Mouse (Mus musculus) layer of hippocampus, adult 2 months (tissue): Measurements from ENCODE around the gene Bglap3. TPM values are rescaled to one million over a fixed set of nuclear protein-coding genes. Genes with fewer than 3 reads are reported as not detected.
"Not testable (repeated sequence)": the region's sequence is repeated elsewhere in the genome, so short reads cannot be mapped to it uniquely, and the experiment has no call there.

Experiments used
- DNase-seq, 2 experiments: peaks; one replicate each; pipeline ENCODE4 v3.0.0; 2022; ENCODE audit warnings: low spot score in 2 of 2
- H3K27ac ChIP-seq: fragments of 200-600 bp; 2 replicates; pipeline ENCODE4 v1.8.1; 2022
- H3K4me3 ChIP-seq: fragments of 200-600 bp; 2 replicates; pipeline ENCODE4 v1.8.1; 2022; ENCODE audit warnings: mild to moderate bottlenecking
- CTCF ChIP-seq: fragments of 200-600 bp; conservative IDR thresholded peaks from 2 replicates; pipeline ENCODE4 v1.8.1; 2022; ENCODE audit warnings: antibody characterized with exemption, mild to moderate bottlenecking, moderate library complexity
- total RNA-seq, 2 experiments: library from RNA; stranded (reverse); gene quantifications; 2 replicates each; pipeline ENCODE4 v1.2.3; 2021

Bglap3 gene
- total RNA-seq, 2 experiments from 2014 or later: 0.36 TPM; not detected in 1

GRCm38 (mm10) chr3:88403522-88404230, 31.1 kb upstream of the Bglap3 start:
- Histone ChIP-seq H3K27ac (no peak overlapping the region), H3K4me3 (no peak overlapping the region)
- DNase-seq: no peak
- TF ChIP-seq CTCF: no peak

- DNase-seq: no peak
Measured at GRCm38 (mm10) chr3:88398666-88399065, 26.1 kb upstream of the Bglap3 start.

GRCm38 (mm10) chr3:88395742-88396141, 23.2 kb upstream of the Bglap3 start:
- no peak overlapping the region for H3K27ac ChIP-seq
- no peak overlapping the region for H3K4me3 ChIP-seq
- no peak for TF ChIP-seq CTCF
- no peak for DNase-seq

More at GRCm38 (mm10) chr3:88398666-88399065, 26.1 kb upstream of the Bglap3 start:
- TF ChIP-seq CTCF: no peak
- Histone ChIP-seq H3K4me3 (no peak overlapping the region), H3K27ac (no peak overlapping the region)

- TF ChIP-seq CTCF: no peak
Measured at GRCm38 (mm10) chr3:88395288-88395687, 22.7 kb upstream of the Bglap3 start.

GRCm38 (mm10) chr3:88393776-88394375, 21.3 kb upstream of the Bglap3 start:
- no peak for TF ChIP-seq CTCF
- Histone ChIP-seq H3K27ac (no peak overlapping the region), H3K4me3 (no peak overlapping the region)
- DNase-seq: no peak

More at GRCm38 (mm10) chr3:88395288-88395687, 22.7 kb upstream of the Bglap3 start:
- DNase-seq: no peak
- no peak overlapping the region for H3K27ac ChIP-seq
- no peak overlapping the region for H3K4me3 ChIP-seq

- TF ChIP-seq CTCF: no peak
- Histone ChIP-seq H3K27ac (no peak within 1 kb of the TSS), H3K4me3 (no peak within 1 kb of the TSS)
- DNase-seq: no peak
Measured at GRCm38 (mm10) chr3:88384364-88384763, 11.8 kb upstream of the Bglap3 start, which contains the start of gene Bglap. TSS of gene Bglap (minus strand) at chr3:88384464.

- not testable (repeated sequence) for DNase-seq, H3K4me3 ChIP-seq, H3K27ac ChIP-seq
Measured at GRCm38 (mm10) chr3:88382383-88382782, 9.8 kb upstream of the Bglap3 start.

- DNase-seq, H3K27ac ChIP-seq, H3K4me3 ChIP-seq: not testable (repeated sequence)
Measured at GRCm38 (mm10) chr3:88381389-88382315, 9.1 kb upstream of the Bglap3 start.

- not testable (repeated sequence) for H3K27ac ChIP-seq, H3K4me3 ChIP-seq, DNase-seq
Measured at GRCm38 (mm10) chr3:88378599-88378998, 6.1 kb upstream of the Bglap3 start, which contains the start of gene Bglap2. TSS of gene Bglap2 (minus strand) at chr3:88378699.

- peak overlapping the region; percentile 53; the same call in 1 of the 2 replicates for H3K27ac ChIP-seq
- DNase-seq: not testable (repeated sequence)
- peak overlapping the region; percentile 18; the same call in 1 of the 2 replicates for H3K4me3 ChIP-seq
Measured at GRCm38 (mm10) chr3:88376644-88377043, 4.1 kb upstream of the Bglap3 start.

GRCm38 (mm10) chr3:88375750-88376626, 3.4 kb upstream of the Bglap3 start:
- DNase-seq: not testable (repeated sequence)
- Histone ChIP-seq H3K27ac (peak overlapping the region; percentile 53; the same call in 1 of the 2 replicates), H3K4me3 (peak overlapping the region; percentile 18; the same call in 1 of the 2 replicates)

- DNase-seq, H3K4me3 ChIP-seq: not testable (repeated sequence)
Measured at GRCm38 (mm10) chr3:88368511-88368910, 4.0 kb downstream of the Bglap3 start.

GRCm38 (mm10) chr3:88367517-88367916, 5.0 kb downstream of the Bglap3 start:
- DNase-seq, H3K4me3 ChIP-seq, H3K27ac ChIP-seq: not testable (repeated sequence)

More at GRCm38 (mm10) chr3:88368511-88368910, 4.0 kb downstream of the Bglap3 start:
- H3K27ac ChIP-seq: not testable (repeated sequence)

- H3K4me3 ChIP-seq: peak overlapping the region; percentile 38; the same call in 1 of the 2 replicates
- peak overlapping the region; percentile 70; the same call in 1 of the 2 replicates for H3K27ac ChIP-seq
Measured at GRCm38 (mm10) chr3:88366830-88367428, 5.6 kb downstream of the Bglap3 start.

More at GRCm38 (mm10) chr3:88366830-88367428, 5.6 kb downstream of the Bglap3 start:
- peak; percentile 47 to 51 for DNase-seq
